Mouse (Mus musculus): Measurements from ENCODE around the gene Exoc6b.

Gene Exoc6b

DNA sequence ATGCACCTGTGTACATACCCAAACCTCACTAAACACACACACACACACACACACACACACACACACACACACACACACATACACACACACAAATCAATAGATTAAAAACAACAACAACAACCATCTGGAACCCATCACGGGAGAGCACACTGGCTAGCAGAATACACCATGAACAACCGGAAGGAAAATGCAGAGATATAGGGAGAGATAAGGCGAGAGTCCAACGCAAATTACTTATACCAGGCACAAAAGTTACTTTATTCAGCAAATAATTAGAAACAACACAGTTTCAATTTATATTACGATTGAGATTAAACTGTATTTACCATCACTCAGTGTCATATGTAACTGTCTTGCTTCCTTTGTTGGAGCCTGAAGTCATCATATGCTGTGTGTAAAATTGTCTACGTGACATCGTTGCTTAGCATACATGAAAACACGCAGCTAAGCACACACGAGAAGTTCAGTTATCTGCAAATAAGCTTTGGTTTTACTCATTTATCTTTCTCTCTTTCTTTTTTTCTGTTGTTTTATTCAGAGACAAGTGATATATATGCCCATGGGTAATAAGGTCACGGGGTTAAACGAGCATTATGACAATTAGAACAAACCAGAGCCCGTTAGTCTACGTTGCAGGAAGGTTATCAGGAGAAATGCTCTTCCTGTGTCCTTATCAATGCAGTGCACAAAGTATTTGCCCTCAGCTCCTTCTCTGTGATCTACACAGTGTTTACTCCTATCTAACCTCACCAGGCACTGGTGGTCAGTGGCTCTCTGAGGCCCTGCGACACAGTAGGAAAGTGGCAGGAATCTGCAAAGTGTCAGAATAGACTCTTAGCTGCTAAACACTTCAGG is 186.4 kb downstream of the Exoc6b start:
- DNase-seq (ENCODE audit: low spot score in 2 of 2): no peak

DNA sequence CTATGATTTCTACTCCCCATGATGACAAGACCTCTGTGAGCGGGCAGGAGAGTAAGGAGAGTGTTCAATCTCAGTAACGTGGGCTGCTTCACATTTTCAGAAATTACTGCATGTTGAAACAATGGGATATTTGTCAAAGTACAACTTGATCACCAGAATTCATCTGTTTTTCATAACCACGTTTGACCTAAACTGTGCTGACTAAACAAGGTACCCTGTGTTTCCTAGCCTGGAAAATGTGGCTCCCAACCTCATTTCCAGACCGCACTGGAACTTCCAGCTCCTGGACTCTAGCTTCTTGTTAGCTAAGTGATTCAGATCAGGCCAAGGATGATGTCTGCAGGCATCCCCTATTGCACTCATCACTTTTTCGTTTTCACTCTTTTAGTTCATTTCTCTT is 193.4 kb downstream of the Exoc6b start:
- DNase-seq (ENCODE audit: low spot score in 2 of 2): no peak

DNA sequence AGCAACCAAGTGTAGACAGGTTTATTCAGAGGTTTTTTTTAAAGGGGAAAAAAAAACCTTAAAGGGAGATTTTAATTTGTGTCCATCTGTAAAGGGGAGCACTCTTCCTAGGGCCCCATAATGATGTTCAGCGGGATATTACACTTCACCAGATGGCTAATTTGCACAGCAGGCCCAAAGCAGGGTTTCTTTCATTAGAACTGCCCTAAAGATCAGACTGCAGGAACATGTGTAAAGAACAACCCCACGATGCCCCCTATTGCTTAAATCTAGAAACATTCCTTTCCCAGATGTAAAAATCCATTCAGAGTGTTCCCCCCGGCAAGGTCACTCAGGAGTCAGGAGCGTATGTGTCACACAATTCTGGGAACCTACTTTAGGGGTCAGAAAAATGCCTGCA is 202.2 kb downstream of the Exoc6b start:
- DNase-seq (ENCODE audit: low spot score in 2 of 2): no peak

DNA sequence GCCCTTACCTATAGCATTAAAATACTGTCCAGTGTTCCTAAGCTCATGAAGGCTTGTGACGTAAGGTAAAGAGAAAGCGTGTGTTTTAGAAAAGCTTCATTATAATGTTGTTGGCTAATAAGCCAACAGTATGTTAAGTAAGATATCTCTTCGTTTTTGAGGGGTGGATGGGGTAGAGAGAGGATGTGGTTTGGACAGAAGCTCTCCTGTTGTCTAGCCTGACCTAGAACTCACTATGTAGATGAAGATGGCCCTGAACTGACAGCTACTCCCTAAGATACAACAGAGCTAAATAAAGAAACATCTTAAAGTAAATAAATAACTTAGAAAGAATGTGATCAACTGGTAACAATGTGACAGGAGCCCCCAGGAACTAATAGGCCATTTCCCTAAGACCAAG is 204.7 kb downstream of the Exoc6b start:
- DNase-seq (ENCODE audit: low spot score in 2 of 2): no peak

DNA sequence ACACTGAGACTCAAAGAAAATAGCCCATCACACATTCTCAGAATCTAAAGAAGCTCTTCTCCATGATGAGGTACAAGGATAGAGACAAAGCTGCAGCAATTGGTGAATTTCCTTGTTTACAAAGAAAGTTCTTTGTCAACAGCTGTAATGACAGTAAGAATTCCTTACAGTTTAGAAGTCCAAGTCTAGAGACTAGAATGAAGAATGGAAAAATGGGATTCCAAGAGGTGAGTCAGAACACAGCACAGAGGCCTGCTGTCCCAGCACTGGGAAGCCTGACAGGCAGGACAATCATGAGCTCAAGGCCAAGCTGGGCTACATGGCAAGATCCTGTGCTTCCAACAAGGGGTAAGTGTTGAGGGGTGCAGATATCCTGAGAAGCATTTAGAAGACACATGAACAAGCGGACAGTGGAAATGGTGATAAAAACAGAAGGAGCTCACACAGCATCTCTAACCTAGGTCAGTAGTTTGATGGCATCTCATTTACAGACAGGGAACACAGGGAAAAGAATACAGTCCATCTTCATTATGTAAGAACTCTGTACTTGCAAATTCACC is 205.4 kb downstream of the Exoc6b start:
- DNase-seq (ENCODE audit: low spot score in 2 of 2): no peak

DNA sequence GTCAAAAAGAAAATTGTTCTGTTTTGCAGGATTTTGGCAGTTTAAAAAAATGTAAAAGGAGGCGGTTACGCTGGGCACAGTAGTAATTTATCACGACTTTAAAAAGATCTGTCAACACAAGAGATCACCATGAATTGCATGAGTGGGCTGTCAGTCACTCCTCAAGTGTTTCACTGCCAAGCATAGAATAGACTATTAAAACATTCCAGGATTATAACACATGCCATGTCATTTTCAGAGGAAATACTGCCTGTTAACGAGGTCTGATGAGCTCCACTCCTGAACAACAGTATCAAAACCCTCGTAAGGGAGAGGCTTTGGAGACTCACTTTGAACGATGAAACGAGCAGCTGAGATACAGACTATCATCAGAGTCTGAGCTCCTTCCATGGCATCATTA is 223.6 kb downstream of the Exoc6b start:
- no peak for DNase-seq (ENCODE audit: low spot score in 2 of 2)

DNA sequence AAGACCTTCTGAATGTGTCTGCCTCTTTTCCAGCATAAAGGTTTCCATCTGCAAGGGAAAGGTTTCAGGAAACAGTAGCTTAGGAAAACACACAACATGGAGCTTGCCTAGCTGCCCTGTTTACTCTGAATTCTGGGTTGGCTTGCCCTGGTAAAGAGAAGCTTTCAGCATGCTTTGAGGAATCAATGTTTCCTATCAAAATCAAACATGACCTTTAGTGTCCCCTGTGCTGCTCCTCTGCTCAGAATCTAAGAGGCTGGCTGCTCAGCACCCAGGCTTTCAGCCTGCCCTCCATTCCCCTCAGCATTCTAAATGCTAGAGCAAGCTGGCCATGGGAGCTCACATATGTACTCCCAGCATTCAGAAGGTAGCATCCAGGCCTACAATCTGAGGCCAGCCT is 228.2 kb downstream of the Exoc6b start:
- no peak for DNase-seq (ENCODE audit: low spot score in 2 of 2)

DNA sequence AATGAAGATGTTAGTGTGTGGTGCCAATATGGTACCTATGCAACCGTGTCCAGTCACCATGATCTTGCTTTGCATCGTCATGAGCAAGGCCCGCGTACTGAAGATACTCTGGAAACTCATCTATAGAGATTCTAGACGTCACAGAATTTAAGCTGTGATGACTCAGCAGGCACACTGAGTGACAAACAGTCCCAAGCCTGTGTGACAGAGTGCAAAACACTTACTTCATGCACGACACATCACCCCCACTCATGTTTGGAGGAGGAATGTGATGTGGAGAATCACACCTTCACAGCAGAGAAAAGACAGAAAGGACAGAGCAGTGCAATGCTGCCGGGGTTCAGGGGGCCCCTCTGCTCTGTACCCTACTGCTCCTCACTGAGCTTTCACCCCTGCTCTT is 261.8 kb downstream of the Exoc6b start:
- DNase-seq (ENCODE audit: low spot score in 2 of 2): no peak

DNA sequence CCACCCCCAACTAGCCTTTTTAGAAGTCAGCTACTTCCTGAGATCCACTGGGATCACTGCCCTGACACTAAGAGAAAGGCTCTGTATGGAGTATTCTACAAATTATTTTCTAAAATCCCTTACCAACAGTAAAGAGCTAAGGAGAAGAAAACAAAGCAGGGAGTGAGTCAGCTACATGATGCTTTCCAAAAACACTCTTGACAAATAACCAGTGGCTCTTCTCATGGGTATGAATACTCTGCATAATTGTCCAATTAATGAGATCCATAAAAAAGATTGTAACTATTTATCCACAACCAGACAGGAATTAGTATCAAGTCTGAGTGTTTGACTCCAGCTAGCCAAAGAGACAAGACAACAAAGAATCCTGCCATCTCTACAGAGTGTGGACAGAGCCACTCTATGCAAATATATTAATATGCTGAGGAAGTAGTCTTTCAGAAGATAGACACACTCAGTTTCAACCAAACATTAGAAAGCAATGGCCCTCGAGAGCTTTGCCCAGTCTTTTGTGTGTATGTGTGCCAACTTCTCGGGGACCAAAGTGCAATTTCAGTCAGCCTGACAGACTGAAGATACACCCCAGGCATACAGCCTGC is 263.1 kb downstream of the Exoc6b start:
- DNase-seq (ENCODE audit: low spot score in 2 of 2): no peak

DNA sequence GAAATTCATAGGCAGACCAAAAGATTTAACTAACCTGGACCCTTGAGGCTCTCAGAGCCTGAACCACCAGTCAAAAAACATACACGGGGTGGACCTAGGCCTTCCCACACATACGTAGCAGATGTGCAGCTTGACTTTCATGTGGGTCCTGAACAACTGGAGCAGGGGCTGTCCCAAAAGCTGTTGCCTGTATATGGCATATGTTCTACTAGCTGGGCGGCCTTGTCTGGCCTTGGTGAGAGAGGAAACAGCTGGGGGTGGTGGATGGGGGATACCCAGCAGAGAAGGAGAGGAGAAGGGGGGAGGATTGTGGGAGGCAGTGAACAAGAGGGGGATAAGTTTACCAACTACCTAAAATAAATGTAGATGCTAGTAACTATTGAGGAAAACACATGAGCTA is 270.6 kb downstream of the Exoc6b start:
- DNase-seq (ENCODE audit: low spot score in 2 of 2): no peak

DNA sequence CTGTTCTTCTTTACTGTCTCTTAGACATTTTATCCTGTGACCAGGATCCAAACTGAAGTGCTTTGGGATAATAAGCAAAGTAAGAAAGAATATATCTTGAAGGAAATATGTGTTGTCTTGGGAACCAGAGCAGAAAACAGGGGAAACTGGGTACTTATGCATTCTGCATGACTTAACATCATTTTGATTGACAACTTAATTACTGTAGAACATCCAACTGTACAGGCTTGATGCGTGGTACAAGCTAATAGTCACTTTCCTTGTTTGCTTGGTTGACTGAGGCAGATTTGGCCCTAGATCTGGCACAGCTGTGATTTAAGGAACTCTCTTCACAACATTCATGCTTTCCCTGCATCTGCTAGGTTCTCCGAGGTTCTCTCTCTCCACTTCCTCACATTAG is 285.3 kb downstream of the Exoc6b start:
- no peak for DNase-seq (ENCODE audit: low spot score in 2 of 2)

DNA sequence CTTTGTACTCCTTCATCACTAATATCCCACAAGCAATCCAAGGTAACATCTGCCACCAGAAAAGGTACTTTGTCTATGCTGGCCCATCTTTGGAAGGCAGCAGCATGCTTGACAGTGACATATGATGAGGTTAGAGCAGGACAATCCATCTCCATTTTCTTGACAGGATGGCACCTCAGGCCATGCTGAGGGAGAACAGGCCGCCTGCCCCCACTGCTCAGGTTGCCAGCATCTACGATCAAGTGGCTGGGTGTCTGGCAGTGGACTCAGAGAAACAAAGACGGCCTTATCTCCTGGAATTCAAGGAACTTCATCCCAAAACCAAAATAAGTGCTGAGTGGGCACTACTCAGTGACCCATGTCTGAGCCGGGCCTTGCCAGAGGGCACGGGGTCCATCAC is 289.3 kb downstream of the Exoc6b start:
- DNase-seq (ENCODE audit: low spot score in 2 of 2): no peak

DNA sequence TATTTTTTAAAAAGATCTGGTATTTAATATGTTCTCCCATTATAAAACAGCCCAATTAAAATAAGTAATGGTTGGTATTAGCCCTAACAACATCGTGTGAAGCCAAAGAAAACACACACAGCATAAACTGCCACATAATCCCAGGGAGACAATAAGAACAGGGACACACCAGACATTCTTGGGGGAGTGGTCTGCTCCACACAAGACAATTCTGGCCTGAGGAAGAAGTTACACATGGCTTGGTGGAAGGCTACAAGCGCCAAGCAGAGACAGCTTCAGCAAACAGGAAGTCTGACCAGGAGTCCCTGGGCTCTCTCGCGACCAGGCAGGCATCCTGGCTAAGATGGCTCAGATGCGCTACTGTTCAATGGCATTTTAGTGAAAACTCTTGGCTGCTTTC is 290.3 kb downstream of the Exoc6b start:
- DNase-seq (ENCODE audit: low spot score in 2 of 2): no peak

DNA sequence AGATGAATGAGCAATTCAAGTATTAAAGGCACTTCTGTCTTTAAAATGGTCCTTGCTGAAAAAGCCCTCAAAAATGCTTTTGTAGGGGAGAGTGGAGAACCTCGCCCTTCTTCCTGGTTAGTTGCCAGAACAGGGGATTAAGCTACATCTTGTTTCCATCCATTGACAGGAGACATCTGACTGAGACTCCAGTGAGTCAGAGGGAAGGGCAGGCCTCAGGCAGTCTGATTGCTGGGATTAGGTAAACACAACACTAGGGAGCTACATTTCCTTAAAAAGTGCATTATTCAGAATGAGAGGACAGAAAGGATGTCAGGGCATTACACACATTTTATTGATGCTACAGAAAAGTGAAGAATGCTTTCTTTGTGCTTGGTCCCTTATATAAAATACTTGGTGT is 293.4 kb downstream of the Exoc6b start:
- no peak for DNase-seq (ENCODE audit: low spot score in 2 of 2)

DNA sequence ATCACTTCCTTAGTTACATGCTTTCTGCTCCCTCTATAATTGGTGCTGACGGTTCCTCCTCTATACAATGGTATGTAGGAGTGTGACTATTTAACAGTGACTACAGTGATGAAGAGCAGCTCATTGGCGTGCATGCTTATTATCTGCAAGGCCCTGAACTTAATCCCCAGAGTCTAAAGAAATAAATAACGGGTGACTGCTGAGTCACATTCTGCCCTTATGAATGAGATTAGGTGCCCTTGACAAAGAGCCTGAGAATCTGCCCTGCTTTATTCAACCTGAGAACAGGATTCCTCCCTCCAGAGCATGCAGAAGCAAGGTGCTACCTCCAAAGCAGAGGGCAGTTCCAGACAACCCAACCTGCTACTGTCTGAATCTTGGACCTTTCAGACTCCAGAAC is 314.0 kb downstream of the Exoc6b start:
- DNase-seq (ENCODE audit: low spot score in 2 of 2): no peak

DNA sequence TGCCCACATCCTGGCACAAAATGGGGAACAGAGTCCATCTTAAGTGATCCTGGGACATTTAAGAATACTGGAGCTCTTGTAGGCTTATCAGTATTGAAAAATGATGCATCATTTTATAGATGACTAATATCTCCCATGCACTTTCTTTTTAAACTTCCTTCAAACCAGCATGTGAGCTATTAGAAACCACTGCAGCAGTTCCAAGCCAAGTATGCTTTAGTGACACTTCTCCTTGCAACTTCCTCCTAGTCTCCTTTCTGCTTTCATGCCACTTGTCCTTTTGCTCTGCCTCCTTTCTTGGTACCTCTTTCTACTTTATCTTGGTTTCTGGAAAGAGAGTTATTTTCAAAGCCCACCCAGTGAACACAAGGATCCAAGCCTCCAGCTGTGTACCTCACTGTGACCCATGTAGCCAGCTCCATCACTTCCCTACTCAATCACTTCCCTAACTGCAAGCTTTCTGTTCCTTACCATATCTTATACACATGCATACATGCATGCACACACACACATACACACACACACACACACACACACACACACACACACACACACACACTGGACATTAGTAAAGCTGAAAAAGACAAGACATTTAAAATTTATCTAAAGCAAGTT is 316.4 kb downstream of the Exoc6b start:
- no peak for DNase-seq (ENCODE audit: low spot score in 2 of 2)

DNA sequence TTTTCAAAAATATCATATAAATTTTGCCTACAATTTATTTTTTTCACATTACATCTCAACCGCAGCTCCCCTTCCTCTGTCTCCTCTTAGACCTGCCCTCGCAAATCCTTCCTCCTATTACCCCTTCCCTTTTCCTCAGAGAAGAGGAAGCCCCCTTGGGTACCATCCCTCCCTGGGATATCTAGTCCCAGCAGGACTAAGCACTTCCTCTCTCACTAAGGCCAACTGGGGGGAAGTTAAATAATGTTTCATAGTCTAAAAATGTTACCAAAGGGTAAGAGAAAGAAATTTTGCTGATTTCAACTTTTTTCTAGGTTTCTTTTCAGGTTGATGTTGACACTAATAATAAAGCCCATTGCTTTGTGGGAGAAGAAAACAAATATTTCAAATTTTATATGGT is 317.9 kb downstream of the Exoc6b start:
- no peak for DNase-seq (ENCODE audit: low spot score in 2 of 2)

DNA sequence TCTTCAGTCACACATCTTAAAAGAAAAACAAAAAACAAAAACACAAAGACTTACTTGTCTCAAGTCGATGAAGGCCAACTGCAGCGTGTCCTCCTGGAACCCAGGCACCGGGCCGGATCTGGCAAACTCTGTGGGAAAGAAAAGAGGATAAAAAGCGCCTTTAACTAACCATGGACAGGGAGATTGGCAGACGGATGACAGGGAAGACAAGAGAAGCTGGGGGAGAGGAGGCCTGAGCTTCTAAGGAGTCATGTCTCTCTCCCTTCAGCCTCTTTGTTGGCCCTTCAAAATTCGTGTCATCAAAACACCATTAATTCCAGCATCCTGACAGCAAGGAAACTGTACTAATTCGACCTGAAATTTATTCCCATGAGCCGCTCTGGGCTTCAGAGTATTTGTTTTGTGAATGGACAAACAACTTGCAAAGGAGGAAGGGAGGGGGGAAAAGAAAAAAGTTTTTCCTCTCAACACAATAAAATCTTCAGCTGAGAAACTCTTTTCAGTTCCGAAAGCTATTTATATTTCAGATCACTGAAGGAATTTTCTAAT is 322.4 kb downstream of the Exoc6b start:
- no peak for DNase-seq (ENCODE audit: low spot score in 2 of 2)

DNA sequence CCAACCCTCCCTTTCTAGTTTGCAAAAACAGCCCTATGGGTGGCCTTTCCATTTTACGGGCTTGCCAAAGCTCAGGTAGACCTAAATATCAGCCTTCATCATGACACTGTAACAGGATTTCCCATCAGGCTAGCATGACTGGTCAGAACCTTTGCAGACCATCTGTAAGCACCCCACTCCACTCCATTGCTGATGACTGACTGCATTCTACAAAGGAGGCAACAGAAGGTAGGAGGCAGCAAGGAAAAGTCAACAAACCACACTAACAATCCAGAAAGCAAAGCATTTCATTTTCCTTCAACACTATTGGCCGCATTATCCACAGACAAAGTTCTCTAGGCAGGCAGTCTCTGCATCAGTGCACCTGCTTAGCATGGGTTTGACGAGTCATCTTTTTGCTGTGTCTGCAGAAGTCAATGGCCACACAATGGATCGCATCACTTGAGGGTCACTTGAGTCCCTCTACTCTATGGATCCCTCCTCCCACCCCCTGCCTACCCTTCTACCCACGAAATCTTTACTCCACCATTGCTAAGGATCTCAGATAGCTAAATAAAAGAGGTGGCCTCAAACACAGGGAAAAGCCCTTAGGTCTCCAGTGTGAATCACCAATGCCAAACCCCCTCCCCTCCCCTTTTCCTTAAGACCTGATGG is 323.0 kb downstream of the Exoc6b start:
- no peak for DNase-seq (ENCODE audit: low spot score in 2 of 2)

DNA sequence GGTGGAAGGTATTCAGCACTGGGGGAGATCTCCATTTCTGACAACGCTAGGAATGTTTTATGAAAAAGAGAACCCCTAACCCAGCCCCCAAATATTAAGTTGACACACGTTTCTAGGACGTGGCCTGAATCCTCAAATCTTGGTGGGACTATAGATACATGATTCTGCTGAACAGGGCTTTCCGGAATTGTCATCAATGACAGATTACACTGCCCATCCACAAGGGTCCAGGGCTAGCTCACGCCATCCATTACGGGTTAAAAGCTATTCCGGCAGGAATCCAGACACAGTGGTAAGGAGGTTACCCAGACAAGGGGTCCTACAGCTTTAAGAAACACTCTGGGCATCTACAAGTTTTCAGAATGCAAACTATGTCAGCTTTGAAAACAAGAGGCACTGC is 323.7 kb downstream of the Exoc6b start:
- DNase-seq (ENCODE audit: low spot score in 2 of 2): no peak

DNA sequence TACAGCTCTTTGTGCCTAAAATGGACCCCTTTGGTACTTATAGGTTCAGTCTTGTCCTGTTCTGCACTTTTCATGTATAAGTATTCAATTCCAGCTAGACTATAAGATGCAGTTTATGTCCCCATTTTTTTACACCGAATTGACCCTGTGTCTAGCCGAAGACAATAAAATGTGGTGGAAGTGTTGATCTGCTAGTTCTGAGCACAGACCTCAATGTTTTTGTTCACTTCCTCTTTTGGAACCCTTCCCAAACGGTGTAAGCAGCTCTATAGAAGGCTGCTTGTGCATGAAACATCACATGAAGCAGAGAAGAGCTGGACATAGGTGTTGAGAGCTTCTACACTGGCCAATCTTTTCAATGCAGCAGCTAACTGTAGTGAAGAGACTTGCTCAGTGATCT is 327.1 kb downstream of the Exoc6b start:
- no peak for DNase-seq (ENCODE audit: low spot score in 2 of 2)

DNA sequence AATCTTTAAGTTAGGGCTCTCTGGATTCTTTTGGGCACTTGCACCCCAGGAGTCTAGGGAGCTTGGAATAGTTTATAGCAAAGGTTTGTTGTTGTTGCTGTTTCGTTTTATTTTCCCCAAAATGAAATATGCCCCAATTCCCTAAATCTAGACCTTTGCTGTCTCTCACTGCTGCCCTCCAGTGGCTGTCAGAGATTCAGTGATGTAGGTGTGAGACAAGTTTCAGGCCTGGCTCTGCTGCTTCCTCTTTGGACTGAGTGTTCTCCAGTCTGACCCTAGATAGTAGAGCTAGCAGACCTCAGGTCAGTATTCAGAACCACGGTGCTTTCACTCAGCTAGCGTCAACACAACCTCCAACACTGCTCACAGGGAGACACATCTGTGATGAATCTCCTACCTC is 332.4 kb downstream of the Exoc6b start:
- DNase-seq (ENCODE audit: low spot score in 2 of 2): no peak

Data from spleen, postnatal 14 days (tissue).